Mouse (Mus musculus): Measurements from ENCODE around the gene Dlx4.

Gene Dlx4

GRCm38 (mm10) chr11:95145851-95146403, at the start of gene Dlx4:
Gene Dlx4 (minus strand): TSS chr11:95146263.
- no peak for DNase-seq

- no peak for DNase-seq
Measured at GRCm38 (mm10) chr11:95189863-95190262, 43.8 kb upstream of the Dlx4 start.

GRCm38 (mm10) chr11:95186826-95187225, 40.8 kb upstream of the Dlx4 start:
- DNase-seq = no peak

- DNase-seq = no peak
Measured at GRCm38 (mm10) chr11:95185700-95186099, 39.6 kb upstream of the Dlx4 start.

DNA sequence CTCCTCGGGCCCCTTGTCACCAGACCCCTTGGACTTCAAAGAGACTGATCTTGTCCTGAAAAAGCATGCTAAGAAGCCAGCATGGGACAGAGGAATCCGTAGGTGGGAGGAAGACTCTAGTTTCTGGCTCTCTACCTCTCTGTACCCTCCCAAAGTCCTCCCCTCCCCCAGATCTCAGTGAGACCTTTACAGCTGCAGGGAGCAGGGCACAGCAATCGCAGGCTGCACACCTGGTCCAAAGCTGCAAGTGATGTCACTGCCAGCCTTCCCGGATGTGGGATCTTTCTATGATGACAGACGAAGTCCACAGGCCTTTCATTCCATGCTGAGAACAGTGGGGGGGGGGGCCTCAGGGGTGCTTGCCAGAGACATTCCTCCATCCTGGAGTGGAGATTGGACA, 38.5 kb upstream of the Dlx4 start:
- no peak for DNase-seq

DNA sequence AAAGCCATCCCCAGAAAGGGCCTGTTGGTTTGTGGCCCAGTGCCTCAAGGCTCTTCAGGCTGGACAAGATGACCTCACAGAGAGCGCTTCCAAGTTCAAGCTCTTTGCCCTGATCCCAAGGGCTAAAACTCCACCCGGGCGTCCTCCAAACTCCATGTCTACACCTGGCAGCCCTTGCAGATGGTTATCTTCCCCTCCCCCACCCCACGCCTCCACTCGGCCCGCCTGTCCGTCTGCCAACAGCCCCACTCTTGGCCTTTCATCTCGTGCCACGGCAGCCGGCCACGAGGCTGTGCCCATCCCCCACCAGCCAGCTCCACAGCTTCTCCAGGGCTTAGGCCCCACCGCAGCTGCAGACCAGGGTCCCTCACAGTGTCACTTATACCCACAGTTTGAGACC, 33.2 kb upstream of the Dlx4 start:
- no peak for DNase-seq

DNA sequence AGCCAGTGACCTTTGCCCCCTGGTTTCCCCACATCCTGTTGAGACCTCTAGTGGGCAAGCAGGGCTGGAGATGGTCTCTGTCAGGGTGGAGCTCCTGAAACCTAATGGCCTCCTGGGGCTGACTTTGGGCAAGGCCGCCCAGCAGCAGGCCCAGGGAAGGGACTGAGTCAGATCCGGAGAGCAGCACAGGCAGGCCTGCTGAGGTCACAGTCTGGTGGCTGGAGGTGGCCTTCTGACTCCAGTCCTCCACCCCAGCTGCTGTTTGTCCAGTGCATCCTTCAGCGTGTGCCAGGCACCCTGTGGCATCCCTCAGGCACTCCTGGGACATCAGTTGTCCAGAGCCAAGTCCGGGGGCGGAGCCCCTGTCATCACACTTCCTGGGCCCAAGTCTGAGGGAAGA, 19.8 kb upstream of the Dlx4 start:
- DNase-seq = no peak

DNA sequence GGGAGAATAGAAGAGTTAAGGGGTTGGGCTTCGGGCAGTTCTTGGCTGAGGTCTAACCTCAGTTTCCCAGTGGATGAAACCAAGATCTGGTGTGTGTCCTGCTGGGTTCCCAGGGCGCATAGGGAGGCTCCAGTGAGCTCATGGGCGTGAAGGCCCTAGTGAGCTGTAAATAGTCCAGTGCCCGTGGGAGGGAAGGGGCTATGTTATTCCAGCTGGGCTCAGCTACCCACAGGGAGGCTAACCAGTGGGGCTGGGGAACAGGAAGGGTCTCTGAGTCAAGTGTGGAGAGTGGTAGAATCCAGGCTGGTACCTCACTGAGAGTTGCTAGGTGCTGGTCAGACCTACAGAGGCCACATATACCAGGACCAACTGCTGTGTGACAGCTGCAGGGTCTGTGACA, 15.6 kb upstream of the Dlx4 start:
- no peak for DNase-seq

- no peak for DNase-seq
Measured at GRCm38 (mm10) chr11:95160693-95161092, 14.6 kb upstream of the Dlx4 start.

DNA sequence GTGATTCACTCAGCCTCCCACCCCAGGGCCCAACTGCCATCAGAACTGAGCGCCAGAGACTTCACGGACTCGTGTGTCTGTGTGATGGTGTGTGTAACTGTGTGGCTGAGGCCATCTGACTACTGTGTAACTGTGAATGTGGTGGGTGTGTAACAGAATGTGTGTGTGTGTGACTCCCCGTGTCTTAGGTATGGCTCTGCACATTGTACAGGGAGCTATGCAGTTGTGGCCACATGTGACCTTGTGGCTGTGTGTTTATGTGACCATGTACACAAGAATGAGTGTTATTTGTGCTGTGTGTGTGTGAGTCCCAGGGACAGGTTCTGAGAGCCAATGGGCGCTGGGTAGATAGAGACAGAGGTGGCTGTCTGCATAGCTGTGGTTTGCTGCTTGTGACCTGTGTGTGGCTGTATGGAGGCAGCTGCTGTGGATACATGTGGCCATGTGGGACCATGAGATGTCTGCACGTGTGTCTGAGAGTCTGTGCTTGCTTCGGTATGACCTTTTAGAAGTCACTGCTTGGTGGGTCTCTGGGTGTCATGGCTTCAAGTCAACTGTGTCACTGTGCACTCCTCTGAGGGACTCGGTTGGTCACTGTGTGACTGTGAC, 13.8 kb upstream of the Dlx4 start:
- no peak for DNase-seq

DNA sequence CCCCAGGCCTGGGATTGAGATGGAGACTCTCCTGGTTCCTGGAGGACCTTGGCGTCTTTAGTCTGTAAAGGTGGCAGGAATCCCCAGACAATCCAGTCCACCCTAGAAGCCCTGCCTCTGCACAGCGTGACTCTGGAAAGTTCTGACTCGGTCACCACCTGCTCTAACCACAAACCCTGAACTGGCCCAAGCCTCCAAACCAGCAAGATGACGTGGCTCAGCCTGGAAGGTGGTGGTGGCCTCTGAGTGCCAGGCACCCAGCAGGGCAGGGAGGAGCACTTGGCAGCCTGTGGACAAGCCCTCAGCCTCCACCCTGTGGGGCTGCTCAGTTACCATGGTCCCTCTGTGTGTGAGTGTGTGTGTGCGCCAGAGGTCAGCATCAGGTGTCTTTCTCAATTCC, 11.8 kb upstream of the Dlx4 start:
- DNase-seq = no peak

DNA sequence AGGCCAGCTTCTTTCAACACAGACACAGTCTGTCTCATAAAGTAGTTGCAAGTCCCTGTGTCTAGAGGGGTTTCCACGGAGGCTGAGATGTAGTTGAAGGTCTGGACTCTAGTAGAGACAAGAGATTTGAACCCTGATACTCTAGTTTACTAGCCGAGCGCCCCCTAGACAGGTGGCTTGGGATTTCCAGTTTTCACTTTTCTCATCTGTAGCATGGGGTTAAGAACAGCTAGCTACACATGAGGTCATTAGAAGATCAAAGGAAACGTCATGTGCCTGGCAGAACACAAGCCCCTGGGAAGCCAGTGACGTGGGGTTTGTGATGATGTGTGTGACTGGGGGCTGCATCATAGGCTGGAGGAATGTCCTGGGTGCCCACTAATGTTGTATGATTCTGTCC, 11.3 kb upstream of the Dlx4 start:
- no peak for DNase-seq

DNA sequence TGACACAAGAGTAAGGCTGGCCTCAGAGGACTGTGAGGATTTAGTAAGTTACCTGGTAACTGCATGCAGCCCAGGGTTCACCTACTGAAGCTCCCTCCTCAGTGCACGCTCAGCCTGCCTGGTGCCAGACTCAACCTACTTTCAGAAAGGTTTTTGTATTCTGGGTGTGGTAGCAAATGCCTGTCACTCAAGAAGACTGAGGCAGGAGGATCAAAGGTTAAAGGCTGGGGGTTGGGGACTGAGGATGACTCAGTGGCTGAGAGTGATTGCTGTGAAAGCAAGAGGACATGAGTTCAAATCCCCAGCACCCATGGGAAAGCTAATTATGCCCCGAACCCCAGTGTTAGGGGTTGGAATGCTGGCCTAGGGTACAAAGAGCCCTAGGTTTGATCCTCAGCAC, 9.4 kb upstream of the Dlx4 start:
- no peak for DNase-seq

DNA sequence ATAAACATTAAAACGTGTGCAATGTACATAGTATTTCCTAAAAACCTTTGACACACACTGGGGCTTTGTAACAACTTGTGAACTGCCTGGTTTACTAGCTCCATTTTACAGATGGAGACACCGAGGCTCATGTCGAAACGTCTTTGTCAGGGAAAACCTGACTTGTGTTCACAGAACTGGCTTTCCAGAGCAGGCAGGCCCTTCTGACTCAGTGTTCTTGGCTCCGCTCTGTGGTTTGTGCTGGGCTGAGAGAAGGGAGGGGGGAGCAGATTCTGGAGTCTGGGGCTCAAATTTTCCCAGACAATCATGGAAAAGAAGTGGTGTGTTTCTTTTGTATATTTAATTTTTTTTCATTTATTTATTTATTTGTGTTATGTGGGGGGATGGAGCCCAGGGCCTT, 7.6 kb upstream of the Dlx4 start:
- DNase-seq = no peak

GRCm38 (mm10) chr11:95153116-95153515, 7.1 kb upstream of the Dlx4 start:
- DNase-seq = no peak

- peak in 1 of 2 experiments; percentile 3 for DNase-seq
Measured at GRCm38 (mm10) chr11:95150269-95151049, 4.4 kb upstream of the Dlx4 start.

GRCm38 (mm10) chr11:95149462-95150268, 3.6 kb upstream of the Dlx4 start:
- DNase-seq = no peak

DNA sequence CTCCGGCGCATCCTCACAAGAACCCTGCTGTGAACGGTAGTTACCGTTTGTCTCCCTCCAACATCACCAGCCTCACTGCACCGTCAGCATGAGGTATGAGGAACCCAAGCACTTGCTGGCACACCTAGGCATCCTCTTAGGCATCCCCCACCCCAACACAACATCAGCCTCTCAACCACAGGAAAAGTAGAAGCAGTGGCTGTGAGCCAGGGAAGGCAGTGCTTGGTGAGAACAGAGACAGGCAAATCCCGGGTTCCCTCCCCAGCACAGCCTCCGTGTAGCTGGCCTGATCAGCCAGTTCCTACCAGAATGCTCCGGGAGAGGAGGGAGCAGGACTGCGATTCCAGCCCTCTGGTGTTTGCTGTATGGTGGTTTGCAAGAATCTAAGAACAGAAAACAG, 2.7 kb upstream of the Dlx4 start:
- DNase-seq = no peak

- no peak for DNase-seq
Measured at GRCm38 (mm10) chr11:95144946-95145483, 1.0 kb downstream of the Dlx4 start.

- no peak for DNase-seq
Measured at GRCm38 (mm10) chr11:95144091-95144945, 1.7 kb downstream of the Dlx4 start.

GRCm38 (mm10) chr11:95143663-95144062, 2.4 kb downstream of the Dlx4 start:
- no peak for DNase-seq

- DNase-seq = no peak
Measured at GRCm38 (mm10) chr11:95142980-95143575, 3.0 kb downstream of the Dlx4 start.

All from kidney, adult 8-10 months (tissue).